Mouse (Mus musculus): Measurements from ENCODE around the gene H2-Ob. TPM values are rescaled to one million over a fixed set of nuclear protein-coding genes. Genes with fewer than 3 reads are reported as not detected.

H2-Ob gene
- polyA plus RNA-seq, 1 experiment from 2014 or later, result 0.16 TPM

- TF ChIP-seq EP300 (optimal IDR thresholded peaks at IDR 0.05) (no peak), CTCF (IDR thresholded peaks at IDR 0.05; ENCODE audit: low read depth) (no peak)
- Histone ChIP-seq H3K9me3 (ENCODE audit: control insufficient read depth, low read length) (no peaks in the 10 kb centered on the region), H3K4me1 (replicated peaks; ENCODE audit: control insufficient read depth, insufficient read depth) (no peaks in the 10 kb centered on the region), H3K27me3 (ENCODE audit: control insufficient read depth, insufficient read depth, low read length) (no peaks in the 10 kb centered on the region; the same call in 1 of the 2 replicates), H3K4me2 (replicated peaks; ENCODE audit: low read depth) (no peak overlapping the region), H3K9ac (ENCODE audit: low read length) (no peak overlapping the region), H3K36me3 (ENCODE audit: control insufficient read depth, insufficient read depth, low read length) (no peaks in the 10 kb centered on the region), H3K27ac (replicated peaks) (no peak overlapping the region), H3K4me3 (ENCODE audit: low read depth, low read length) (no peak overlapping the region)
- WGBS, result 85% methylated on average over 16 of the region's 16 CpGs
- ATAC-seq (ENCODE audit: low FRiP score, low TSS enrichment) (no peak), DNase-seq (ENCODE audit: low spot score) (no peak)
Observed at GRCm38 (mm10) chr17:34200772-34201505, 37.8 kb upstream of the H2-Ob start.

DNA sequence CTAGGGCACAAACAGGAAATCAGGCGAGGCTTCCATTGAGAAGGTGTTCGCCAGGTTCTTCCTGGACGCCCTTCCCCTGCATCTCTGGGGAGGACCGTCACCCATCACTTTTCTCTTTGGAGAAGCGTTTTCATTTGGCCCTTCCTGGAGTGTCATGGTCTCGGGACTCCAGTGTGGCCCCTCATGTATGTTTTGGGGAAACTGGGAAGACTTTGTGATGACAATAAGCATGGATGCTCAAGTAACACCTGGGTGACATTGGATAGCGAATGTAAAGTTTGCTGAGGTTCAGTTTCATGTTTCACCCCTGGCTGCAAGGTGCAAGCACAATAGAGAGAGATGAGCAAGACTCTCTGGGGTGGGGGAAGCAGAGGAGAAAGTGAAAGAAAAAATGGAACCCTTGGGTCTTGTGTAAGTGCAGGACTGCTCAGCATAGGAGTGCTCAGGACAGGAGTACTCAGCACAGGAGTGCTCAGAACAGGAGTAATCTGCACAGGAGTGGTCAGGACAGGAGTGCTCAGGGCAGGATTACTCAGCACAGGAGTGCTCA, 37.1 kb upstream of the H2-Ob start:
- Histone ChIP-seq H3K4me3 (ENCODE audit: low read depth, low read length) (no peak overlapping the region), H3K9me3 (ENCODE audit: control insufficient read depth, low read length) (no peaks in the 10 kb centered on the region), H3K36me3 (ENCODE audit: control insufficient read depth, insufficient read depth, low read length) (no peaks in the 10 kb centered on the region), H3K9ac (ENCODE audit: low read length) (no peak overlapping the region), H3K4me2 (replicated peaks; ENCODE audit: low read depth) (no peak overlapping the region), H3K27me3 (ENCODE audit: control insufficient read depth, insufficient read depth, low read length) (no peaks in the 10 kb centered on the region), H3K4me1 (replicated peaks; ENCODE audit: control insufficient read depth, insufficient read depth) (no peaks in the 10 kb centered on the region), H3K27ac (replicated peaks) (no peak overlapping the region)
- WGBS, result 68% methylated on average over 7 of the region's 7 CpGs
- ATAC-seq (ENCODE audit: low FRiP score, low TSS enrichment), result no peak
- TF ChIP-seq CTCF (IDR thresholded peaks at IDR 0.05; ENCODE audit: low read depth), result no peak
- TF ChIP-seq EP300 (optimal IDR thresholded peaks at IDR 0.05), result no peak
- DNase-seq (ENCODE audit: low spot score), result no peak

DNA sequence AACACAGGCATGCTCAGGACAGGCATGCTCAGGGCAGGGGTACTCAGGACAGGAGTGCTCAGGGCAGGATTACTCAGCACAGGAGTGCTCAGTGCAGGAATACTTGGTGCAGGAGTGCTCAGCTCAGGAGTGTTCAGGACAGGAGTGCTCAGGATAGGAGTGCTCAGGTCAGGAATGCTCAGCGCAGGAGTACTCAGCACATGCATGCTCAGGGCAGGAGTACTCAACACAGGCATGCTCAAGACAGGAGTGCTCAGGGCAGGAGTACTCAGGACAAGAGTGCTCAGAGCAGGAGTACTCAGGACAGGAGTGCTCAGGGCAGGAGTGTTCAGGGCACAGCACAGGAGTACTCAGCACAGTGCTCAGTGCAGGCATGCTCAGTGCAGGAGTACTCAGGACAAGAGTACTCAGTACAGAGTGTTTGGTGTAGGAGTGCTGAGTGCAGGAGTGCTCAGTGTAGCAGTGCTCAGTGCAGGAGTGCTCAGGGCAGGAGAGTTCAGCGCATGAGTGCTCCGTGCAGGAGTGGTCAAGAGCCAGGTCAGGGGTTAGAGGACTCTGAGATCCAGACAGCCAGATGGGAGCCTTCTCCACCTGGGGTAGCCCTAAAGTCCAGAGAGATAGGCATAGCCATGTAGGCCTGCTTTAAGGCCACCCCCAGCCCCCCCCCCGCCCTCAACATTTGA, 35.8 kb upstream of the H2-Ob start:
- H3K9me3 ChIP-seq (ENCODE audit: control insufficient read depth, low read length), result no peaks in the 10 kb centered on the region
- no peak overlapping the region for H3K4me3 ChIP-seq (ENCODE audit: low read depth, low read length)
- 75% methylated on average over 4 of the region's 4 CpGs for WGBS
- H3K27ac ChIP-seq (replicated peaks), result no peak overlapping the region
- H3K36me3 ChIP-seq (ENCODE audit: control insufficient read depth, insufficient read depth, low read length), result no peaks in the 10 kb centered on the region
- ATAC-seq (ENCODE audit: low FRiP score, low TSS enrichment) (peak; percentile 14; the same call in 1 of the 2 replicates), DNase-seq (ENCODE audit: low spot score) (no peak)
- no peak overlapping the region for H3K4me2 ChIP-seq (replicated peaks; ENCODE audit: low read depth)
- no peaks in the 10 kb centered on the region for H3K27me3 ChIP-seq (ENCODE audit: control insufficient read depth, insufficient read depth, low read length)
- no peak overlapping the region for H3K9ac ChIP-seq (ENCODE audit: low read length)
- TF ChIP-seq CTCF (IDR thresholded peaks at IDR 0.05; ENCODE audit: low read depth), result no peak
- TF ChIP-seq EP300 (optimal IDR thresholded peaks at IDR 0.05), result no peak
- H3K4me1 ChIP-seq (replicated peaks; ENCODE audit: control insufficient read depth, insufficient read depth), result no peaks in the 10 kb centered on the region

GRCm38 (mm10) chr17:34203444-34203843, 35.3 kb upstream of the H2-Ob start, which contains the start of gene Tap2:
Gene Tap2 (plus strand): TSS chr17:34203527.
- no peak for DNase-seq (ENCODE audit: low spot score)
- H3K27me3 ChIP-seq (ENCODE audit: control insufficient read depth, insufficient read depth, low read length), result no peaks in the 10 kb centered on the region
- H3K4me3 ChIP-seq (ENCODE audit: low read depth, low read length), result peak within 1 kb of the TSS; percentile 80
- 78% methylated on average over 5 of the region's 5 CpGs for WGBS
- no peak for ATAC-seq (ENCODE audit: low FRiP score, low TSS enrichment)
- peak within 1 kb of the TSS; percentile 56; the same call in 1 of the 2 replicates for H3K27ac ChIP-seq (replicated peaks)
- H3K4me2 ChIP-seq (replicated peaks; ENCODE audit: low read depth), result peak within 1 kb of the TSS; percentile 90
- peak within 1 kb of the TSS; percentile 73 for H3K9ac ChIP-seq (ENCODE audit: low read length)
- no peaks in the 10 kb centered on the region for H3K9me3 ChIP-seq (ENCODE audit: control insufficient read depth, low read length)
- no peaks in the 10 kb centered on the region for H3K36me3 ChIP-seq (ENCODE audit: control insufficient read depth, insufficient read depth, low read length)
- no peaks in the 10 kb centered on the region for H3K4me1 ChIP-seq (replicated peaks; ENCODE audit: control insufficient read depth, insufficient read depth)
- TF ChIP-seq CTCF (IDR thresholded peaks at IDR 0.05; ENCODE audit: low read depth) (no peak), EP300 (optimal IDR thresholded peaks at IDR 0.05) (no peak)

DNA sequence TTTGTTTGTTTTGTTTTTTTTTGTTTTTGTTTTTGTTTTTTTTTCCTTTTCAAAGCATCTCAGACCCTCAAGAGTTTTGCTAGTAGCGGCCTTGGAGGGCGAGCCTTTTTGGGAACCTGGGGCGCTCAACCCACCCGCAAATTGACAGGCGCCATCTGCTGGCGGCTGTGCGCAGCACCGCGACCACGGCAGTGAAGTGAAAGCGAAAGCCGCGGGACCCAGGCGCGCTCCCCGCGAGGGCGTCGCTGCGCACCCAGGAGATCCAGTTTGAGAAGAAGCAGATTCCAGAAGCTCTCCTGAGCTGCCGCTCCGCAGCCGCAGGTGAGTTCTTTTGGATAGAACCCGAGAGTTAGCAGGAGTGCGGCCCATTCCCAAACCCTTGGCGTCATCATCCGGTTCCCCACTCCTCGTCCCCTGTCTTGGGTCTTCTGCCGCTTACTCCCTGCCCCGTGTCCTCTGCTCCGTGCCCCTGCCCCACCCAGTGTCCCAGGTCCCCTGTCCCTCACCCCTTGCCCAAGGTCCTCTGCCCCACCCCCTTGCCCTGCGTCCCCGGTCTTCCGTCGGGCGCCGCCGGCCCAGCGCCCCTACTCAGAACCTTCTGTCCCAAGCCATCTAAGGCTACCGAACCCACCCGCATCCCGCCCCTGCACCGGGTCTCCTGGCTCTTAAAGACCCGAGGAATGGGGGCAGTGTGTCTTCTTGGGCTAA, 34.2 kb upstream of the H2-Ob start:
- H3K9ac ChIP-seq (ENCODE audit: low read length), result peak overlapping the region; percentile 73
- no peaks in the 10 kb centered on the region for H3K4me1 ChIP-seq (replicated peaks; ENCODE audit: control insufficient read depth, insufficient read depth)
- peak; percentile 89 for DNase-seq (ENCODE audit: low spot score)
- H3K27ac ChIP-seq (replicated peaks), result peak overlapping the region; percentile 56; the same call in 1 of the 2 replicates
- ATAC-seq (ENCODE audit: low FRiP score, low TSS enrichment), result peak; percentile 65
- TF ChIP-seq EP300 (optimal IDR thresholded peaks at IDR 0.05) (no peak), CTCF (IDR thresholded peaks at IDR 0.05; ENCODE audit: low read depth) (peak; percentile 91)
- no peaks in the 10 kb centered on the region for H3K36me3 ChIP-seq (ENCODE audit: control insufficient read depth, insufficient read depth, low read length)
- peak overlapping the region; percentile 80 for H3K4me3 ChIP-seq (ENCODE audit: low read depth, low read length)
- no peaks in the 10 kb centered on the region for H3K27me3 ChIP-seq (ENCODE audit: control insufficient read depth, insufficient read depth, low read length)
- H3K4me2 ChIP-seq (replicated peaks; ENCODE audit: low read depth), result peak overlapping the region; percentile 90
- WGBS, result under 1% methylated on average over 44 of the region's 44 CpGs
- H3K9me3 ChIP-seq (ENCODE audit: control insufficient read depth, low read length), result no peaks in the 10 kb centered on the region

Data from stomach, postnatal 0 days (tissue).